Mouse (Mus musculus) left cerebral cortex, adult 18-20 months (tissue): ENCODE measurements around the gene Rab42. TPM values are rescaled to one million over a fixed set of nuclear protein-coding genes. Genes with fewer than 3 reads are reported as not detected.
"Not testable (repeated sequence)": the region's sequence is repeated elsewhere in the genome, so short reads cannot be mapped to it uniquely, and the experiment has no call there.

Experiments
- DNase-seq, 2 experiments: peaks; one replicate each; pipeline ENCODE4 v3.0.0; 2021 to 2022; ENCODE audit warnings: low spot score in 2 of 2, mixed read lengths in 1 of 2
- total RNA-seq, 2 experiments: library from RNA; stranded (reverse); gene quantifications; 2 replicates each; pipeline ENCODE4 v1.2.3; 2021

Gene Rab42
- total RNA-seq, 2 experiments from 2014 or later: 1.9 to 2.7 TPM

GRCm38 (mm10) chr4:132312627-132313026 lies 9.4 kb upstream of the Rab42 start:
- no peak for DNase-seq

- DNase-seq: no peak
These were observed 8.6 kb upstream of the Rab42 start for GRCm38 (mm10) chr4:132311801-132312200.

- no peak for DNase-seq
These were observed 8.0 kb upstream of the Rab42 start for GRCm38 (mm10) chr4:132311209-132311608.

GRCm38 (mm10) chr4:132309849-132310472 lies 6.8 kb upstream of the Rab42 start:
- peak; percentile 16 to 34 for DNase-seq

- DNase-seq: no peak
These were observed 6.1 kb upstream of the Rab42 start for GRCm38 (mm10) chr4:132309140-132309848.

- DNase-seq: peak; percentile 89 to 92
These were observed 5.4 kb upstream of the Rab42 start for GRCm38 (mm10) chr4:132308437-132309139.

GRCm38 (mm10) chr4:132306004-132306403 lies 2.8 kb upstream of the Rab42 start:
- no peak for DNase-seq

- no peak for DNase-seq
These were observed 2.1 kb upstream of the Rab42 start for GRCm38 (mm10) chr4:132305276-132305675.

GRCm38 (mm10) chr4:132303484-132303883 lies 299 bp upstream of the Rab42 start:
- not testable (repeated sequence) for DNase-seq

- no peak for DNase-seq
These were observed 933 bp downstream of the Rab42 start for GRCm38 (mm10) chr4:132301965-132302938.

GRCm38 (mm10) chr4:132301486-132301885 lies 1.7 kb downstream of the Rab42 start:
- DNase-seq: no peak

GRCm38 (mm10) chr4:132299849-132300248 lies 3.3 kb downstream of the Rab42 start:
- DNase-seq: no peak

GRCm38 (mm10) chr4:132295696-132296390 lies 7.3 kb downstream of the Rab42 start:
- DNase-seq: no peak

- no peak for DNase-seq
These were observed 9.4 kb downstream of the Rab42 start for GRCm38 (mm10) chr4:132293682-132294240.

- DNase-seq: peak in 1 of 2 experiments; percentile 38
These were observed 10.2 kb downstream of the Rab42 start for GRCm38 (mm10) chr4:132292988-132293387.

GRCm38 (mm10) chr4:132291624-132292335 lies 11.4 kb downstream of the Rab42 start:
- DNase-seq: no peak

GRCm38 (mm10) chr4:132291056-132291455 lies 12.1 kb downstream of the Rab42 start:
- DNase-seq: no peak

- DNase-seq: not testable (repeated sequence)
These were observed 14.3 kb downstream of the Rab42 start for GRCm38 (mm10) chr4:132288840-132289239.

- no peak for DNase-seq
These were observed 27.2 kb downstream of the Rab42 start for GRCm38 (mm10) chr4:132275949-132276348.
